ENCODE assay signal across 22 mouse cellular contexts in the genomic region with DNA sequence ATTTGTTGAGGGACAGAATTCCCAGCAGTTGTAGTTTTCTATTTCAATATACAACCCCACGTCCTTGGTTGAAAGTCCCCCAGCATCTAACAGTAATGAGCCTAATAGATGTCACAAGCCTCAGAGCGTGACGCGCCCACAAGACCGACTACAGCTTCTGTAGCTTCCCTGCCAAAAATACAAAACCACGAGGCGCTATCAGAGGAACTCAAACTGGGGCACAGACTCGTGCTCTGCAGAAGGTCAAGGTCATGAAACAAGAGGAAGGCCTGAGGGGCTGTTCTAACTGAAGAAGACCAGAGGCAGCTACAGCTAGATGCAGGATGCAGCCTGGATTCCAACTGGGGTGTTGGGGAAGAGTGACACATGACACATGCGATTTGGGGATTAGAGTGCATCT. TPM values are rescaled to one million over a fixed set of nuclear protein-coding genes. Genes with fewer than 3 reads are reported as not detected.
DNase-seq lines count a peak whose midpoint lies in the region; ATAC-seq lines count a peak whose summit lies in the region.
"Had no signal": no experiment of that assay in that cellular context is flagged by ENCODE, and none has a peak within 500 bp of the region (broad histone marks: within the 10 kb centered on the region; RNA-seq: fewer than 3 reads in every experiment).

No protein-coding gene starts in this region.

- peaks cover 3% of the 10 kb centered on the region; the same call in 1 of the 2 replicates for H3K4me1 ChIP-seq in heart, embryonic 16.5 days (ENCODE audit: control insufficient read depth, insufficient read depth, low read length)
- H3K4me1 ChIP-seq in hindbrain, embryonic 13.5 days (replicated peaks), result no peaks in the 10 kb centered on the region
- H3K4me1 ChIP-seq: midbrain, embryonic 12.5 days had no signal

- H3K4me3 ChIP-seq in heart, embryonic 16.5 days (ENCODE audit: low read length), result no peak overlapping the region
- no peak overlapping the region for H3K4me3 ChIP-seq in hindbrain, embryonic 13.5 days
- H3K4me3 ChIP-seq: midbrain, embryonic 12.5 days had no signal

- no peaks in the 10 kb centered on the region for H3K36me3 ChIP-seq in heart, embryonic 16.5 days (ENCODE audit: control insufficient read depth, insufficient read depth)
- no peaks in the 10 kb centered on the region for H3K36me3 ChIP-seq in hindbrain, embryonic 13.5 days
- H3K36me3 ChIP-seq: midbrain, embryonic 12.5 days had no signal

- H3K27ac ChIP-seq in heart, embryonic 16.5 days (ENCODE audit: low read length), result no peak overlapping the region
- H3K27ac ChIP-seq in hindbrain, embryonic 13.5 days, result no peak overlapping the region
- H3K27ac ChIP-seq: hindbrain, embryonic 14.5 days; midbrain, embryonic 12.5 days; stomach, postnatal 0 days had no signal

- no peak overlapping the region for H3K9ac ChIP-seq in heart, embryonic 16.5 days (ENCODE audit: low read length)
- no peak overlapping the region for H3K9ac ChIP-seq in hindbrain, embryonic 13.5 days
- H3K9ac ChIP-seq: hindbrain, embryonic 14.5 days; midbrain, embryonic 12.5 days had no signal

- WGBS in heart, embryonic 16.5 days, result 35% methylated on average over 9 of the region's 9 CpGs
- WGBS in hindbrain, embryonic 13.5 days, result 87% methylated on average over 9 of the region's 9 CpGs

- H3K9me3 ChIP-seq in heart, embryonic 16.5 days (replicated peaks; ENCODE audit: control insufficient read depth, low read length), result peaks cover 3% of the 10 kb centered on the region; the same call in 1 of the 2 replicates
- 0 out of 2 replicates have a peak, but pooled peaks cover 4% of the 10 kb centered on the region for H3K9me3 ChIP-seq in hindbrain, embryonic 13.5 days
- H3K9me3 ChIP-seq: midbrain, embryonic 12.5 days had no signal

- no peak for DNase-seq in heart, adult 8-10 months (ENCODE audit: low spot score)
- DNase-seq in 416B (ENCODE audit: low read depth), result peak; percentile 85
- peak; percentile 15 for DNase-seq in brain, adult 2 months (ENCODE audit: low read depth, low spot score)
- no peak for DNase-seq in yolk sac, embryonic 10.5 days (ENCODE audit: low spot score)
- DNase-seq: adrenal gland, postnatal 14 days; cerebellum, adult 8-10 months; cerebellum, postnatal 36 days; gastrocnemius, postnatal 10 days; heart, adult 11 months; heart, postnatal 36 days; kidney, adult 8-10 months; kidney, postnatal 14 days; thymus, adult 2 months; thymus, postnatal 4 days had no signal

- peak; percentile 37; the same call in 1 of the 2 replicates for ATAC-seq in heart, embryonic 16.5 days (replicated peaks; ENCODE audit: extremely low read depth, insufficient read depth, low FRiP score)
- ATAC-seq in megakaryocyte-erythroid progenitor cell, adult 5-6 weeks (replicated peaks; ENCODE audit: low FRiP score, low TSS enrichment, poor library complexity, severe bottlenecking), result peak; percentile 41; the same call in 1 of the 2 replicates
- ATAC-seq in hindbrain, embryonic 13.5 days (ENCODE audit: low FRiP score), result no peak
- ATAC-seq: forebrain, embryonic 14.5 days; inflammation-experienced regulatory T-cells, adult 6 months had no signal

- no peaks in the 10 kb centered on the region for H3K27me3 ChIP-seq in heart, embryonic 16.5 days (ENCODE audit: control insufficient read depth, insufficient read depth, low read length)
- H3K27me3 ChIP-seq in hindbrain, embryonic 13.5 days, result no peaks in the 10 kb centered on the region
- H3K27me3 ChIP-seq: midbrain, embryonic 12.5 days had no signal

- H3K4me2 ChIP-seq in heart, embryonic 16.5 days (ENCODE audit: low read depth, low read length), result no peak overlapping the region
- no peak overlapping the region for H3K4me2 ChIP-seq in hindbrain, embryonic 13.5 days
- H3K4me2 ChIP-seq: hindbrain, embryonic 14.5 days; midbrain, embryonic 12.5 days had no signal

RNA-seq across cellular contexts. Expression of a gene that starts 43.7 kb away (rescaled TPM):
- 6.8 and 9.5 TPM in 2 replicates for polyA plus RNA-seq in heart, embryonic 16.5 days (2015; fragmentation: Nextera tagmentation; extraction: Ambion mirVana)
- total RNA-seq in heart, adult 8-10 months (2022), result 10 to 100 TPM; 11.4 to 14.3 (median 13.2) TPM
- 2.4 and 3.9 TPM in 2 replicates for total RNA-seq in megakaryocyte-erythroid progenitor cell, adult 5-6 weeks (2014; fragmentation: Nextera tagmentation)
- total RNA-seq in megakaryocyte-erythroid progenitor cell, adult 5-6 weeks (2017), result 0.38 and 0.42 TPM in 2 replicates
- polyA plus RNA-seq in hindbrain, embryonic 13.5 days (2015; fragmentation: Nextera tagmentation; extraction: Ambion mirVana), result 1.6 and 2.1 TPM in 2 replicates

Comparison
In these comparisons a context has a peak if more than half of its experiments do, and no peak if none do; other contexts are left out.
1. DNase-seq: peak in 416B (single experiment) and brain, adult 2 months (single experiment); none in heart, adult 8-10 months (single experiment) and yolk sac, embryonic 10.5 days (single experiment).